Mouse (Mus musculus) CD8-positive naive resting alpha-beta T cell, adult 2 months (primary cell): ENCODE measurements at regions not wholly inside any gene's neighbourhood (a gene's known extent, or its start where the extent isn't known, plus 50 kb on each side); places are given as distances from the start of the nearest gene placed in this dataset.

Experiments used
- DNase-seq, 2 experiments: peaks; one replicate each; pipeline ENCODE4 v3.0.0; 2022; ENCODE audit warnings: low read depth in 2 of 2, low spot score in 2 of 2

DNA sequence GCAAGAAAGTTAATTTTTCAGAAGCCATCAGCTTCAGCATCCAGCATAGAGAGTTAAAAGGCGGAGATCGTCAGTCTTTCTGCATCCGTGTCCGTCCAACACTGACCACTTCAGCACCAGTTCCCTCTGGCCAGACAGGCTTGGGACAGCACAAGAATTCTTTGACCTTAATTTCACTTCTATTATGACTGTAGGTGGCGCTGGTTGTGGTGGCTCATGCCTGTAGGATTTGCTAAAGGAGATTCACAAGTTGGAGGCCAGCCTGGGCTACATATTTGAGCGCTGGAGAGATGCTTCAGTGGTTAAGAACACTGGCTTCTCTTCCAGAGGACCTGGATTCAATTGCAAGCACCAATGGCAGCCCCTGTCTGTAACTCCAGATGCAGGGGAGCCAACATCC, 66.0 kb downstream of the Amer2 start:
- no peak for DNase-seq

DNA sequence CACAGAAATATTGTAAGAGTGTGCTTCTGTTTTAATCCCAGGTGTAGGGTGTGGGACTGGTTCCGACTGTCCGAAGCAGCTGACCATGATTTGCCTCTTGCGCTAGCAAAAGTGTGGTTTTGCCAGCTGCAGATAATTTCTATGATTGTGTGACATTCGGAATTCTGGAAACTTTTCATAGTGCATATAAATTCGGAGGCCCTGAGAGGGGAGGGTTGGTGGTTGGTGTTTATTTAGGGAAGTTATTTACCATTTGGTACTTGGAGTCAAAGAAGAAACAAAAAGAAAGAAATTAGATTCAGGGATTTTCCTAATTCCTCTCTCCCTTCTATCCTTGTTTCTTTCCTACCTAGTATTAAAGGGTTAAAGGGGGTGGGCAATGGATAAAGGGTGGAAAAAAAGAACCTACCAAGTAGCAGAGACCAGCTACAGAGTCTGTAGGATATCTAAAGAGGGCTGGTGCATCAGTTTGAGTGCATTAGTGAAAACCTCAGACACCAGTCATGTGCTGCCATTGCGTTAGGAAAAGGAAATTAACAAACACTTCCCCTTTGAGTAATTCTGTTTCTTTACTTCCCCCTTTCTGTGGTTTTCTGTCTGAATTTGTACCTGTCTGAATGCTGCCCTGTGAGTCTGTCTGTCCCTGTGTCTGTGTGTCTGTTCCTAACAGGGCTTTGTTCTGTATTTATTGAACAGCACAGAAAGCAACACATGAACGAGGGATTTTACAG, 70.9 kb downstream of the Amer2 start:
- no peak for DNase-seq

DNA sequence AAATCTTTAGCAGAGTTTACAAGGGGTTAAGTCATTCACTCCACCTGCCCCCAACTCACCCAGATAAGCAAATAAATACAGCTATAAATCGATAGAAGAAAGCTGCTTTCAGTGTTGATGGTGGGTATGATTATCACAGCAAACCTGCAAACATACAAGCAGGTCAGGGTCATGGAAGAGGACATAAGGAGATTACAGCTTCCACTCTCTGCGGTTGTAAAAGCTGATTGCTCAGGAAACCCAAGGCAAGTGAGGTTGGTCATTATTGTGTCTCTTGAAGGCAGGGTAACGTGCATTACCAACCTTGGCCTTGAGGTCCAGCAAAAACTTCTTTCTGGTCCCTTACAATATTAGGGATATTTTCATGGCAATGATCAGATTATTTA, 71.5 kb downstream of the Amer2 start:
- no peak for DNase-seq

- DNase-seq: no peak
Measured at GRCm38 (mm10) chr14:60446037-60446436, 73.0 kb downstream of the Amer2 start.

GRCm38 (mm10) chr14:60451216-60451615, 78.2 kb downstream of the Amer2 start:
- no peak for DNase-seq

GRCm38 (mm10) chr14:60451684-60452083, 78.6 kb downstream of the Amer2 start:
- DNase-seq: no peak

- no peak for DNase-seq
Measured at GRCm38 (mm10) chr14:60456767-60457166, 83.7 kb downstream of the Amer2 start.

DNA sequence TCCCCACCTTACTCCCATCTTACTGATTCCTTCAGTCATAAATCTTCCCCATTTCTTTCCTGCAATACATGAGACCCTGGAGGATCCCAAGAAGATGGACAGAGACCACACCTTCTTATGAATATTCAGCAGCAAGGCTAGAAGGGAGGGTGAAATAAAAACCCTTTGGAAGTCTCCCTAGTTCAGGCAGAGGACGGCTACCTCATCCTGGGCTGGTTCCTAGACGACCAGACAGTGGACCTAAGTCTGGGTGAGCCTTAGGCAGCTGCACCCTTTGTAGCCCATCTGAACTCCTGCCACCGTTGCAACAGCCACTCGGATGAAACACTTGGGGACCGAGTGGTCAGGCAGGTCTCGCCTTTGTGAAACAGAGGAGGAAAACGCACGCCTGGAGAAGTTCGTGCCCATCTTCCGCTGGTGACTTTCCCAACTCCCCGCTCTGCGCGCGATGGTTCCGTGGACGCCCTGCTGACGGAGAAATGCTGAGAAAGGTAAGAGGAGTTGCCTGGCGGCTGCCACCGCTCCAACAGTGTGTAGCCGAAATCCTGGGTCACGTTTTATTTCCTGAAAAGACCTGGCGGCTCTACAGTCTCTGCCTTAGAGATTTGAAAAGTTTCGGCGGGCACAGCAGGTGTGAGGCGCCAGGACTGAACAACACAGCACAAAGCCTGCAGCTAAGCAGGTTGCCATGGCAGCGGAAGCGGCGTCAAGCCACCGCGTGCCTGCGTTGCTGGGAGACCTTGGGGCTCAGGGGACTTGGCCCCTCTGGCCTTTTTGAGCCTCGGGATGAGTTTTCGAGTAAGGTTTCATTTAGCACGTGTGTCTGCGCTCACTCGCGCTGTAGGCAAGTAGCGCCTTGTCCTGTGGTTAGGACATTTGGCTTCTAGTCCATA, 112.2 kb downstream of the Amer2 start:
- DNase-seq: peak in 1 of 2 experiments; percentile 1

DNA sequence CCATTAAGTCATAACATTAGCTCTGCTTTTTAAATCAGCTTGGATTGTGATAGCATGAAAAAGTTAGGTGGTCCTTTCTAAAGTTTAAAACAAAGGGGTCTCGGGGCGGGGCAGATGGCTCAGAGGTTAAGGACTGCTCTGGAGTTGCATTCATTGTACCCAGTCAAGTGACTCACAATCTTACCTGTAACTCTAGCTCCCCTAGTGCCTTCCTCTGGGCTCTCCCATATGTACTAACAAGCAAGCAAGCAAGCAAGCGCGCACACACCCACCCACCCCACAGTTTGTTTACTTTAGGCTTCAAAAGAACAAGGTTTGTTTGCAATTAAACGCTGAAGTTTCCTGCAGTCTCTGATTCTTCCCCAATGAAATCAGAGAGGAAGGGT, 112.8 kb downstream of the Amer2 start:
- DNase-seq: no peak

- DNase-seq: no peak
Measured at GRCm38 (mm10) chr14:60486278-60486935, 113.3 kb downstream of the Amer2 start.

- DNase-seq: no peak
Measured at GRCm38 (mm10) chr14:60489111-60489510, 116.1 kb downstream of the Amer2 start.

DNA sequence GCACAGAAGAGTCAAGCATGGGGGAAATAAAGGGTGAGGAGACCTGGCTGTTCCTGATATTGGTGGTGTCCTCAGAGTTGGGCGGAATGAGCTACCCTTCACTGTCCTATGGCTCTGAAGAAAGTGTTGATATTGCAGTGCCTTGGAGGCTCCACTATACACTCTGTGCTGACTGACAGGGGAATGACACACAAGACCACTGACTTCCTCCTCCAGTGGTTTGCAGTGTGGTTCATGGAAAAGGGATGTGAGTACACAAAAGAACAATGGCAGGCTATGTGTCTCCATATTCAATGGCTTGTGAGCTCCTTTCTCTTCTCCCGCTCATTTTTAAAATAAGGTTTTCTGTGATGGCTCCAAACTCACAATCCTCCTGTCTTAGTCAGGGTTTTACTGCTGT, 117.8 kb downstream of the Amer2 start:
- DNase-seq: no peak

DNA sequence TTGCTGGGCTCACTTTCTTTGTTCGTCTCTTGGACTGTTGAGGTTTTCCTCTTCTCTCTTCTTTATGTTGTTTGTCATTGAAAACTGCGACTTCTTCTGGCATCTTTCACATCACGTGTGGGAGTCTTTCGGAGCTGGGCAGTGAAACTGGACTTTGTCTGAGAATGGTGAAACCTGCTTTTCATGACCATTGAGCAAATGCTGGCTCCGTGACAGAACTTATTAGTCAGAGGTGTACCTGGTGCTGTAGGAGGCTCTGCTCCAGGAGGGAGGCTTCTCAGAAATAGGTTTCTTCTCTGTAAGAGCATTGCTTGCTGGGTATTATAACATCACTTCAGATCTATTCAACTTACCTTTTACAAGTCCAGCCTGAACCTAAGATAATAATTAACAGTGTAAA, 122.4 kb downstream of the Amer2 start:
- DNase-seq: no peak

GRCm38 (mm10) chr14:60502552-60502951, 129.5 kb downstream of the Amer2 start:
- DNase-seq: no peak

- no peak for DNase-seq
Measured at GRCm38 (mm10) chr14:60505066-60505465, 128.7 kb upstream of the Spata13 start.

GRCm38 (mm10) chr14:60506296-60506695, 127.5 kb upstream of the Spata13 start:
- DNase-seq: no peak

GRCm38 (mm10) chr14:60513560-60513959, 120.2 kb upstream of the Spata13 start:
- DNase-seq: peak in 1 of 2 experiments; percentile 7

DNA sequence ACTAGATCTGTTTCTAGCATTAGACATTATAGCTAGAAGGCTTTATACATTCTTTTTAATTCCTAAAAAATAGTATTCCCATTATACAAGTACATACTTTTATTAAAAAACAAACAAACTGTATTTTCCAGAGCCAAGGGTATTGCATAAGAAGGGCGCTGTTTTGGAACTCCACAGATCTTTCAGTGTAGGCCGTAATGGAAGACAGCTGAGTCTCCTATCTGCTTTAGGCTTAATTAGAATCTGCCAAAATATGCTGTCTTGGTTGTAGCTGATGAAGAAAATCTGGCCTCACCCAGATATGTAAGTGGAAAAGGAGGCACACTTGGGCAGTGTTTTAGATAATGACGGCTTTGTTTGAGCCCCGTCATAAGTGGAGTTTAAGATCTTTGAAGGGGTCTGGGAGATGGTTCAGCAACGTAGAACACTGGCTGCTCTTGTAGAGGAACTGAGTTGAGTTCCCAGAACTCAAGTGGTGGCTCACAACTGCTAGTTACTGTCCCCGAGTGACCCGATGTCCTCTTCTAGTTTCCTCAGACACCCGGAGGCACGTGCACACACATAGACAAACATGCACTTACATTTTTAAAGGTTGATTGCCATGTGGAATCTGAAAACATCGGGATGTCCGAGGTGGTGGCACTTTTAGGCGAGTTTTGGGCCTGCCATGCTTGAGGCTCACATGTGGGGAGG, 118.6 kb upstream of the Spata13 start:
- DNase-seq: no peak

GRCm38 (mm10) chr14:60517891-60518290, 115.9 kb upstream of the Spata13 start:
- DNase-seq: no peak

DNA sequence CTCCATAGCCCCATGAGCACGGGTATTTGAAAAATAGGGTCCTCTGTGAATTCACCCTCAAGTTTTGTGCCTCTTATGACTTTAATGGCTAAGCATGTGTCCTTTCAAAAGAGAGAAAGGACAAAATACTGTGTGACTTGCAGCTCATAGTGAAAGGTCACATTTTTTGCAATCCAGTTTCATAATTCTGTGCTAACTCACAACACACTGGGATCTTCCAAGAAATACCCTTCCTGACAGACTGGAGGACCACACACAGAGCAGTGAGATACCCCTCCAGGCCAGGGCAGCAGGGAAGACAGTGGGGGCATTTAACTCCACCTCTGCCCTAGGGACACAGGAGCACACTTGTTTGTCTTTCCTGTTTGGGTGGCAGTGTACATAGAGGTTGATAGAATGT, 110.8 kb upstream of the Spata13 start:
- no peak for DNase-seq

- no peak for DNase-seq
Measured at GRCm38 (mm10) chr14:60524869-60525268, 108.9 kb upstream of the Spata13 start.
